Mouse (Mus musculus) ES-Bruce4 (cell line): Measurements from ENCODE around the gene Dennd5b.

Experiments used
- EP300 ChIP-seq: IDR thresholded peaks from 2 replicates; pipeline ENCODE4 v1.6.1; 2011; ENCODE audit warnings: low read depth, low read length; ENCODE audit not compliant: insufficient read depth
- POLR2A ChIP-seq: IDR thresholded peaks from one replicate; pipeline ENCODE4 v1.8.1; 2011; ENCODE audit warnings: low read length; ENCODE audit not compliant: insufficient read depth

DNA sequence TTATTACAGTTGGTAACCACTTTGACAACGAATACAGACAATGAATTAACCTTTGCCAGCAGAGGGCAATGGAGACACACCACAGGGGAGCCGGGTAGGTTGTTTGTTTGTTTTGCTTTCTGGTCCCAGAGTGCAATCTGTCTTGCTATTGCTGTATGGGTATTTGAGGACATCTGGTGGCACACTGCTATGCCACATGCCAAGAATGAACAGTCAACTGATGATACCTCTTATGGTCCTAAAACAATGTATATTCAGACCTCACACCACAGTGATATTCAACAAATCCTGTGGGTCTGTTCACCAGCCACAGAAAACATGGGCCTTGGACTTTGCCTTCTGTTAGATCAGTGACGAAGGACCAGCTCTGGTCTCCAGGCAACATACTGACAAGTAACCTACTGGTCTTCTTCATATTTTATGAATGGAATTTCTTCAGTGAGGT, 43.5 kb downstream of the Dennd5b start:
- TF ChIP-seq EP300 (no peak), POLR2A (no peak)
